Mouse (Mus musculus): Measurements from ENCODE around the gene Kcnk2.

- no peak for TF ChIP-seq CTCF (IDR thresholded peaks at IDR 0.05; ENCODE audit: insufficient read depth, low read length)
- TF ChIP-seq POLR2A (IDR thresholded peaks at IDR 0.05; ENCODE audit: borderline replicate concordance, extremely low read depth, low read depth, low read length): no peak
Observed at GRCm38 (mm10) chr1:189437126-189437525, 35.1 kb upstream of the Kcnk2 start.
